Mouse (Mus musculus): ENCODE data around the gene Ttc32. TPM values are rescaled to one million over a fixed set of nuclear protein-coding genes. Genes with fewer than 3 reads are reported as not detected.
A peak's percentile ranks its signal among the peaks of the same experiment; 100 is the strongest.

The Ttc32 gene
- polyA plus RNA-seq, 1 experiment = 1.6 TPM

GRCm38 (mm10) chr12:9029506-9029887 is 300 bp upstream of the Ttc32 start:
- Histone ChIP-seq H3K36me3 (ENCODE audit: control insufficient read depth, insufficient read depth, low read length) (peaks cover 2% of the 10 kb centered on the region), H3K27me3 (ENCODE audit: control insufficient read depth, insufficient read depth, low read length) (no peaks in the 10 kb centered on the region), H3K4me1 (ENCODE audit: control insufficient read depth, insufficient read depth, low read length) (no peaks in the 10 kb centered on the region; the same call in none of the 2 replicates), H3K4me3 (ENCODE audit: control insufficient read depth, low read depth, low read length) (peak overlapping the region; percentile 92), H3K27ac (ENCODE audit: control insufficient read depth, insufficient read depth, low read depth, low read length) (no peak overlapping the region)
- no peak for TF ChIP-seq POLR2A (IDR thresholded peaks at IDR 0.05; ENCODE audit: control insufficient read depth, low read depth, low read length)
- TF ChIP-seq CTCF (IDR thresholded peaks at IDR 0.05; ENCODE audit: control insufficient read depth, insufficient read depth, insufficient replicate concordance, low read depth, low read length) = no peak

- no peaks in the 10 kb centered on the region for H3K27me3 ChIP-seq (ENCODE audit: control insufficient read depth, insufficient read depth, low read length)
- H3K4me1 ChIP-seq (ENCODE audit: control insufficient read depth, insufficient read depth, low read length) = no peaks in the 10 kb centered on the region; the same call in none of the 2 replicates
- H3K4me3 ChIP-seq (ENCODE audit: control insufficient read depth, low read depth, low read length) = peak overlapping the region; percentile 92
- H3K27ac ChIP-seq (ENCODE audit: control insufficient read depth, insufficient read depth, low read depth, low read length) = peak overlapping the region; percentile 61
- no peak for TF ChIP-seq CTCF (IDR thresholded peaks at IDR 0.05; ENCODE audit: control insufficient read depth, insufficient read depth, insufficient replicate concordance, low read depth, low read length)
- no peak for TF ChIP-seq POLR2A (IDR thresholded peaks at IDR 0.05; ENCODE audit: control insufficient read depth, low read depth, low read length)
- no peaks in the 10 kb centered on the region; the same call in 1 of the 2 replicates for H3K36me3 ChIP-seq (ENCODE audit: control insufficient read depth, insufficient read depth, low read length)
These were observed 1.4 kb downstream of the Ttc32 start for GRCm38 (mm10) chr12:9031166-9031565.

- TF ChIP-seq CTCF (IDR thresholded peaks at IDR 0.05; ENCODE audit: control insufficient read depth, insufficient read depth, insufficient replicate concordance, low read depth, low read length) (no peak), POLR2A (IDR thresholded peaks at IDR 0.05; ENCODE audit: control insufficient read depth, low read depth, low read length) (no peak)
These were observed 3.3 kb downstream of the Ttc32 start for GRCm38 (mm10) chr12:9033140-9033539.

GRCm38 (mm10) chr12:9036409-9036808 is 6.6 kb downstream of the Ttc32 start:
- H3K27me3 ChIP-seq (ENCODE audit: control insufficient read depth, insufficient read depth, low read length) = no peaks in the 10 kb centered on the region
- no peak overlapping the region for H3K4me3 ChIP-seq (ENCODE audit: control insufficient read depth, low read depth, low read length)
- no peaks in the 10 kb centered on the region for H3K36me3 ChIP-seq (ENCODE audit: control insufficient read depth, insufficient read depth, low read length)
- no peak overlapping the region for H3K27ac ChIP-seq (ENCODE audit: control insufficient read depth, insufficient read depth, low read depth, low read length)
- TF ChIP-seq POLR2A (IDR thresholded peaks at IDR 0.05; ENCODE audit: control insufficient read depth, low read depth, low read length) = no peak
- TF ChIP-seq CTCF (IDR thresholded peaks at IDR 0.05; ENCODE audit: control insufficient read depth, insufficient read depth, insufficient replicate concordance, low read depth, low read length) = no peak
- no peaks in the 10 kb centered on the region; the same call in 1 of the 2 replicates for H3K4me1 ChIP-seq (ENCODE audit: control insufficient read depth, insufficient read depth, low read length)

More at GRCm38 (mm10) chr12:9033140-9033539, 3.3 kb downstream of the Ttc32 start:
- no peak overlapping the region for H3K27ac ChIP-seq (ENCODE audit: control insufficient read depth, insufficient read depth, low read depth, low read length)
- no peaks in the 10 kb centered on the region; the same call in 1 of the 2 replicates for H3K36me3 ChIP-seq (ENCODE audit: control insufficient read depth, insufficient read depth, low read length)
- H3K27me3 ChIP-seq (ENCODE audit: control insufficient read depth, insufficient read depth, low read length) = no peaks in the 10 kb centered on the region
- no peak overlapping the region for H3K4me3 ChIP-seq (ENCODE audit: control insufficient read depth, low read depth, low read length)
- H3K4me1 ChIP-seq (ENCODE audit: control insufficient read depth, insufficient read depth, low read length) = no peaks in the 10 kb centered on the region; the same call in none of the 2 replicates

GRCm38 (mm10) chr12:9040177-9040576 is 10.4 kb downstream of the Ttc32 start:
- no peaks in the 10 kb centered on the region for H3K27me3 ChIP-seq (ENCODE audit: control insufficient read depth, insufficient read depth, low read length)
- H3K4me3 ChIP-seq (ENCODE audit: control insufficient read depth, low read depth, low read length) = no peak overlapping the region
- TF ChIP-seq CTCF (IDR thresholded peaks at IDR 0.05; ENCODE audit: control insufficient read depth, insufficient read depth, insufficient replicate concordance, low read depth, low read length) = no peak
- TF ChIP-seq POLR2A (IDR thresholded peaks at IDR 0.05; ENCODE audit: control insufficient read depth, low read depth, low read length) = no peak
- no peak overlapping the region for H3K27ac ChIP-seq (ENCODE audit: control insufficient read depth, insufficient read depth, low read depth, low read length)
- H3K36me3 ChIP-seq (ENCODE audit: control insufficient read depth, insufficient read depth, low read length) = no peaks in the 10 kb centered on the region
- no peaks in the 10 kb centered on the region for H3K4me1 ChIP-seq (ENCODE audit: control insufficient read depth, insufficient read depth, low read length)

- no peak overlapping the region for H3K4me3 ChIP-seq (ENCODE audit: control insufficient read depth, low read depth, low read length)
- no peaks in the 10 kb centered on the region for H3K27me3 ChIP-seq (ENCODE audit: control insufficient read depth, insufficient read depth, low read length)
- no peaks in the 10 kb centered on the region for H3K4me1 ChIP-seq (ENCODE audit: control insufficient read depth, insufficient read depth, low read length)
- no peak for TF ChIP-seq POLR2A (IDR thresholded peaks at IDR 0.05; ENCODE audit: control insufficient read depth, low read depth, low read length)
- TF ChIP-seq CTCF (IDR thresholded peaks at IDR 0.05; ENCODE audit: control insufficient read depth, insufficient read depth, insufficient replicate concordance, low read depth, low read length) = no peak
- no peaks in the 10 kb centered on the region for H3K36me3 ChIP-seq (ENCODE audit: control insufficient read depth, insufficient read depth, low read length)
- no peak overlapping the region for H3K27ac ChIP-seq (ENCODE audit: control insufficient read depth, insufficient read depth, low read depth, low read length)
These were observed 10.9 kb downstream of the Ttc32 start for GRCm38 (mm10) chr12:9040686-9041085.

GRCm38 (mm10) chr12:9042316-9042715 is 12.5 kb downstream of the Ttc32 start:
- TF ChIP-seq CTCF (IDR thresholded peaks at IDR 0.05; ENCODE audit: control insufficient read depth, insufficient read depth, insufficient replicate concordance, low read depth, low read length) (no peak), POLR2A (IDR thresholded peaks at IDR 0.05; ENCODE audit: control insufficient read depth, low read depth, low read length) (no peak)

More at GRCm38 (mm10) chr12:9042316-9042715, 12.5 kb downstream of the Ttc32 start:
- Histone ChIP-seq H3K36me3 (ENCODE audit: control insufficient read depth, insufficient read depth, low read length) (no peaks in the 10 kb centered on the region), H3K4me3 (ENCODE audit: control insufficient read depth, low read depth, low read length) (no peak overlapping the region), H3K27me3 (ENCODE audit: control insufficient read depth, insufficient read depth, low read length) (no peaks in the 10 kb centered on the region), H3K27ac (ENCODE audit: control insufficient read depth, insufficient read depth, low read depth, low read length) (no peak overlapping the region), H3K4me1 (ENCODE audit: control insufficient read depth, insufficient read depth, low read length) (no peaks in the 10 kb centered on the region; the same call in 1 of the 2 replicates)
